ENCODE assay signal across 18 mouse cellular contexts in genomic region chr12:116827748-116828147, GRCm38 (mm10).
DNase-seq lines count a peak whose midpoint lies in the region; ATAC-seq and TF ChIP-seq lines count a peak whose summit lies in the region.
"Had no signal": no experiment of that assay in that cellular context is flagged by ENCODE, and none has a peak within 500 bp of the region (broad histone marks: within the 10 kb centered on the region; RNA-seq: fewer than 3 reads in every experiment).

No protein-coding gene starts in this region.

- H3K9me3 ChIP-seq in hindbrain, embryonic 11.5 days (ENCODE audit: control insufficient read depth, low read length), result no peaks in the 10 kb centered on the region
- no peaks in the 10 kb centered on the region for H3K9me3 ChIP-seq in hindbrain, embryonic 12.5 days (replicated peaks)
- H3K9me3 ChIP-seq in midbrain, embryonic 11.5 days (ENCODE audit: control insufficient read depth, low read length), result no peaks in the 10 kb centered on the region
- H3K9me3 ChIP-seq in midbrain, embryonic 16.5 days (replicated peaks; ENCODE audit: control insufficient read depth, low read length, poor library complexity, severe bottlenecking), result no peaks in the 10 kb centered on the region
- H3K9me3 ChIP-seq: embryonic facial prominence, embryonic 12.5 days; midbrain, embryonic 12.5 days had no signal

- no peaks in the 10 kb centered on the region for H3K4me1 ChIP-seq in hindbrain, embryonic 11.5 days (replicated peaks; ENCODE audit: control insufficient read depth, insufficient read depth, low read length)
- peaks cover 4% of the 10 kb centered on the region; the same call in 1 of the 2 replicates for H3K4me1 ChIP-seq in hindbrain, embryonic 12.5 days
- H3K4me1 ChIP-seq in midbrain, embryonic 11.5 days (ENCODE audit: control insufficient read depth, insufficient read depth, low read length), result peaks cover 3% of the 10 kb centered on the region; the same call in 1 of the 2 replicates
- peaks cover 9% of the 10 kb centered on the region for H3K4me1 ChIP-seq in midbrain, embryonic 16.5 days (ENCODE audit: control insufficient read depth, insufficient read depth, low read length)
- peaks cover 2% of the 10 kb centered on the region; the same call in 1 of the 2 replicates for H3K4me1 ChIP-seq in cortical plate, adult 2 months (ENCODE audit: control insufficient read depth, insufficient read depth, low read length)
- H3K4me1 ChIP-seq: embryonic facial prominence, embryonic 12.5 days had no signal

- no peak overlapping the region for H3K4me2 ChIP-seq in hindbrain, embryonic 11.5 days (replicated peaks; ENCODE audit: low read depth, low read length)
- H3K4me2 ChIP-seq in hindbrain, embryonic 12.5 days (replicated peaks), result no peak overlapping the region
- H3K4me2 ChIP-seq in midbrain, embryonic 11.5 days, result no peak overlapping the region
- H3K4me2 ChIP-seq in midbrain, embryonic 16.5 days (ENCODE audit: low read length), result no peak overlapping the region
- H3K4me2 ChIP-seq: embryonic facial prominence, embryonic 12.5 days; midbrain, embryonic 12.5 days had no signal

- no peak overlapping the region for H3K4me3 ChIP-seq in hindbrain, embryonic 11.5 days (ENCODE audit: low read depth, low read length)
- no peak overlapping the region for H3K4me3 ChIP-seq in hindbrain, embryonic 12.5 days
- no peak overlapping the region for H3K4me3 ChIP-seq in midbrain, embryonic 11.5 days (ENCODE audit: low read depth, low read length)
- no peak overlapping the region for H3K4me3 ChIP-seq in midbrain, embryonic 16.5 days (ENCODE audit: low read depth, low read length)
- no peak overlapping the region for H3K4me3 ChIP-seq in cortical plate, adult 2 months (ENCODE audit: insufficient read depth, low read length)
- H3K4me3 ChIP-seq: embryonic facial prominence, embryonic 12.5 days; midbrain, embryonic 12.5 days had no signal

- no peak overlapping the region for H3K9ac ChIP-seq in hindbrain, embryonic 11.5 days (ENCODE audit: low read depth, low read length)
- H3K9ac ChIP-seq in hindbrain, embryonic 12.5 days, result no peak overlapping the region
- H3K9ac ChIP-seq in midbrain, embryonic 11.5 days (ENCODE audit: low read length), result no peak overlapping the region
- H3K9ac ChIP-seq in midbrain, embryonic 16.5 days (ENCODE audit: low read depth, low read length), result no peak overlapping the region
- H3K9ac ChIP-seq: embryonic facial prominence, embryonic 12.5 days; liver, embryonic 14.5 days; midbrain, embryonic 12.5 days had no signal

- peak; percentile 27; the same call in 1 of the 2 replicates for TF ChIP-seq CTCF in cortical plate, adult 2 months (IDR thresholded peaks at IDR 0.05; ENCODE audit: extremely low read depth, insufficient read depth, low read length)

- 36% methylated on average over 7 of the region's 7 CpGs for WGBS in hindbrain, embryonic 11.5 days
- 48% methylated on average over 7 of the region's 7 CpGs for WGBS in hindbrain, embryonic 12.5 days
- 37% methylated on average over 7 of the region's 7 CpGs for WGBS in midbrain, embryonic 11.5 days
- WGBS in midbrain, embryonic 16.5 days, result 34% methylated on average over 7 of the region's 7 CpGs

- no peaks in the 10 kb centered on the region for H3K36me3 ChIP-seq in hindbrain, embryonic 11.5 days (ENCODE audit: control insufficient read depth, insufficient read depth, low read length)
- no peaks in the 10 kb centered on the region for H3K36me3 ChIP-seq in hindbrain, embryonic 12.5 days
- H3K36me3 ChIP-seq in midbrain, embryonic 11.5 days (ENCODE audit: control insufficient read depth, insufficient read depth, low read length), result no peaks in the 10 kb centered on the region
- no peaks in the 10 kb centered on the region for H3K36me3 ChIP-seq in midbrain, embryonic 16.5 days (ENCODE audit: control insufficient read depth, insufficient read depth, low read length)
- H3K36me3 ChIP-seq: embryonic facial prominence, embryonic 12.5 days; midbrain, embryonic 12.5 days had no signal

- peak; percentile 60 for DNase-seq in hindbrain, embryonic 11.5 days (ENCODE audit: low spot score)
- DNase-seq in midbrain, embryonic 11.5 days (ENCODE audit: low spot score, missing footprints), result peak; percentile 86
- DNase-seq in kidney, postnatal 4 days, result peak; percentile 21 to 23
- DNase-seq in gastrocnemius, adult 18-20 months (ENCODE audit: low spot score), result no peak
- no peak for DNase-seq in spleen, postnatal 4 days (ENCODE audit: low spot score in 2 of 2)
- DNase-seq: cerebellum, adult 9-11 months; heart, postnatal 14 days; layer of hippocampus, postnatal 36 days; lung, postnatal 10 days; right cerebral cortex, adult 18-20 months had no signal

- TF ChIP-seq POLR2A in cortical plate, adult 2 months (IDR thresholded peaks at IDR 0.05; ENCODE audit: extremely low read depth, insufficient read depth, low read length), result no peak

- no peak for ATAC-seq in hindbrain, embryonic 11.5 days (ENCODE audit: low FRiP score)
- ATAC-seq in hindbrain, embryonic 12.5 days (ENCODE audit: low FRiP score), result no peak
- ATAC-seq in midbrain, embryonic 11.5 days (ENCODE audit: low FRiP score), result 0 out of 2 replicates have a peak, but pooled peaks have one; percentile 44
- ATAC-seq in midbrain, embryonic 16.5 days, result no peak
- ATAC-seq: activated CD4-positive, CD25-positive, alpha-beta regulatory T cell, adult 4 months; intestine, embryonic 16.5 days had no signal

- no peaks in the 10 kb centered on the region for H3K27me3 ChIP-seq in hindbrain, embryonic 11.5 days (ENCODE audit: control insufficient read depth, insufficient read depth, low read length)
- H3K27me3 ChIP-seq in hindbrain, embryonic 12.5 days, result no peaks in the 10 kb centered on the region
- no peaks in the 10 kb centered on the region for H3K27me3 ChIP-seq in midbrain, embryonic 11.5 days (ENCODE audit: control insufficient read depth, insufficient read depth, low read length)
- H3K27me3 ChIP-seq in midbrain, embryonic 16.5 days (ENCODE audit: control insufficient read depth, insufficient read depth, low read depth, low read length), result no peaks in the 10 kb centered on the region
- H3K27me3 ChIP-seq: embryonic facial prominence, embryonic 12.5 days; midbrain, embryonic 12.5 days had no signal

- no peak overlapping the region for H3K27ac ChIP-seq in hindbrain, embryonic 11.5 days (ENCODE audit: low read depth, low read length)
- H3K27ac ChIP-seq in hindbrain, embryonic 12.5 days, result no peak overlapping the region
- no peak overlapping the region for H3K27ac ChIP-seq in midbrain, embryonic 11.5 days (ENCODE audit: low read depth, low read length)
- H3K27ac ChIP-seq in midbrain, embryonic 16.5 days (ENCODE audit: low read length), result no peak overlapping the region
- H3K27ac ChIP-seq in cortical plate, adult 2 months (ENCODE audit: insufficient read depth, low read length), result no peak overlapping the region
- H3K27ac ChIP-seq: embryonic facial prominence, embryonic 12.5 days; liver, embryonic 14.5 days; midbrain, embryonic 12.5 days had no signal

Comparison
In these comparisons a context has a peak if more than half of its experiments do, and no peak if none do; other contexts are left out.
1. DNase-seq: peak in hindbrain, embryonic 11.5 days (single experiment), midbrain, embryonic 11.5 days (single experiment) and kidney, postnatal 4 days (2 of 2); none in gastrocnemius, adult 18-20 months (single experiment) and spleen, postnatal 4 days (0 of 2).